Mouse (Mus musculus) forebrain, embryonic 14.5 days (tissue): ENCODE data around the gene Rgl1. TPM values are rescaled to one million over a fixed set of nuclear protein-coding genes. Genes with fewer than 3 reads are reported as not detected.

Source experiments
- ATAC-seq: fragments of 200-750 bp; cut with Nextera tagmentation; 2 replicates; pipeline ENCODE4 v1.8.0; 2017; ENCODE audit warnings: mild to moderate bottlenecking, moderate library complexity
- DNase-seq: peaks from one replicate; pipeline ENCODE4 v3.0.0-alpha.2; 2015; ENCODE audit warnings: low spot score
- H3K27ac ChIP-seq: fragments of 300-500 bp; sonication (generic); 2 replicates; pipeline ENCODE4 v1.5.1; 2014; ENCODE audit warnings: low read depth, mild to moderate bottlenecking, control low read depth, low read length, moderate library complexity
- H3K27me3 ChIP-seq: fragments of 300-500 bp; sonication (generic); replicated peaks from 2 replicates; pipeline ENCODE4 v1.6.1; 2014; ENCODE audit warnings: low read length, control low read depth, mixed read lengths; ENCODE audit not compliant: control insufficient read depth, insufficient read depth
- H3K36me3 ChIP-seq: fragments of 300-500 bp; sonication (generic); 2 replicates; pipeline ENCODE4 v1.6.1; 2014; ENCODE audit warnings: low read length, control low read depth; ENCODE audit not compliant: control insufficient read depth, insufficient read depth
- H3K4me1 ChIP-seq: fragments of 300-500 bp; sonication (generic); 2 replicates; pipeline ENCODE4 v1.6.1; 2014; ENCODE audit warnings: antibody characterized with exemption, low read length, control low read depth; ENCODE audit not compliant: control insufficient read depth, insufficient read depth
- H3K4me2 ChIP-seq: fragments of 300-500 bp; sonication (generic); 2 replicates; pipeline ENCODE4 v1.6.1; 2014; ENCODE audit warnings: mild to moderate bottlenecking, control low read depth, low read length
- H3K4me3 ChIP-seq: fragments of 300-500 bp; sonication (generic); 2 replicates; pipeline ENCODE4 v1.5.1; 2014; ENCODE audit warnings: low read depth, low read length, control low read depth
- H3K9ac ChIP-seq: fragments of 300-500 bp; sonication (generic); 2 replicates; pipeline ENCODE4 v1.6.1; 2014; ENCODE audit warnings: mild to moderate bottlenecking, low read length, control low read depth, moderate library complexity
- H3K9me3 ChIP-seq: fragments of 300-500 bp; sonication (generic); replicated peaks from 2 replicates; pipeline ENCODE4 v1.6.1; 2016; ENCODE audit warnings: low read length, control low read depth, mixed read lengths; ENCODE audit not compliant: control insufficient read depth
- WGBS: fragments of 180-500 bp; shearing (Covaris S2); extraction: QIAGEN DNeasy Blood & Tissue Kit; methylation state at CpG from one replicate; pipeline ENCODE4 v1.1.7; 2014; 5-methylcytosine and 5-hydroxymethylcytosine counted together
- polyA plus RNA-seq: library from polyadenylated mRNA; unstranded; fragments of >200 nt; fragmentation: Nextera tagmentation; extraction: Ambion mirVana; gene quantifications from 2 replicates; pipeline ENCODE4 v1.2.1, GENCODE M21; 2014

Gene Rgl1
- polyA plus RNA-seq, 1 experiment from 2014 or later: 16.4 TPM

DNA sequence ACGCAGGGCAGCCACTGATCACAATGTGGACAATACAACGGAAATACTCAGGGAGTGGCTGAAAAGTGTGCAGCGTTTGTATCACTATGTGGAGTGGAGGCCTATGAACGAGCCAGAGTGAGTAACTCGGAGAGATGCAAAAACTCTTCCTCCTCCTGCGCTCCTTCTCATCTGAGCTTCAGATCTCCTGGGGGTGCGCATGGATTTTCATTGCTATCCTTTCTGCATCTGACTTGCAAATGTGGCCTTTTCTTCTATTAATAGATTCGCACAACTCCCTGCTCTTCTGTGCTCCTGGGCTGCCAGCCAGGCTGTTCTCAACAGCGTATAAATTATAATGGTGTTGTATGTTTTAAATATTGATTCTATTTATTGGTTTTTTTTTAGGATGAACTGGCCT lies 297.7 kb downstream of the Rgl1 start:
- WGBS: 25% methylated on average over 9 of the region's 9 CpGs
- H3K4me2 ChIP-seq: no peak overlapping the region
- ATAC-seq: peak; percentile 72

More for the DNA sequence above, 297.7 kb downstream of the Rgl1 start:
- Histone ChIP-seq H3K4me1 (peaks cover 4% of the 10 kb centered on the region; the same call in 1 of the 2 replicates), H3K4me3 (no peak overlapping the region), H3K27ac (peak overlapping the region; percentile 52; the same call in 1 of the 2 replicates), H3K27me3 (no peaks in the 10 kb centered on the region), H3K9me3 (no peaks in the 10 kb centered on the region), H3K36me3 (no peaks in the 10 kb centered on the region), H3K9ac (no peak overlapping the region)
- peak; percentile 82 for DNase-seq

Other genes with a start within 250 kb of the Rgl1 start
- 0.10 TPM in 1 of 2 replicates, not detected in the other for gene Apobec4, start 15.8 kb downstream of the Rgl1 start, polyA plus RNA-seq
- gene Arpc5, start 191 bp upstream of the Rgl1 start, polyA plus RNA-seq: 430 and 478 TPM in 2 replicates
- 2.1 and 3.4 TPM in 2 replicates for gene Ncf2, start 33.8 kb upstream of the Rgl1 start, polyA plus RNA-seq
- gene Smg7, start 136.3 kb upstream of the Rgl1 start, polyA plus RNA-seq: 31.0 and 35.4 TPM in 2 replicates
- 69.7 and 70.6 TPM in 2 replicates for gene Nmnat2, start 188.6 kb upstream of the Rgl1 start, polyA plus RNA-seq